Mouse (Mus musculus) cerebellum, adult 11-12 months (tissue): ENCODE measurements around the gene Gm13212.
"Not testable (repeated sequence)": the region's sequence is repeated elsewhere in the genome, so short reads cannot be mapped to it uniquely, and the experiment has no call there.

Source experiments
- DNase-seq: peaks from one replicate; pipeline ENCODE4 v3.0.0; 2022

The Gm13212 gene

DNA sequence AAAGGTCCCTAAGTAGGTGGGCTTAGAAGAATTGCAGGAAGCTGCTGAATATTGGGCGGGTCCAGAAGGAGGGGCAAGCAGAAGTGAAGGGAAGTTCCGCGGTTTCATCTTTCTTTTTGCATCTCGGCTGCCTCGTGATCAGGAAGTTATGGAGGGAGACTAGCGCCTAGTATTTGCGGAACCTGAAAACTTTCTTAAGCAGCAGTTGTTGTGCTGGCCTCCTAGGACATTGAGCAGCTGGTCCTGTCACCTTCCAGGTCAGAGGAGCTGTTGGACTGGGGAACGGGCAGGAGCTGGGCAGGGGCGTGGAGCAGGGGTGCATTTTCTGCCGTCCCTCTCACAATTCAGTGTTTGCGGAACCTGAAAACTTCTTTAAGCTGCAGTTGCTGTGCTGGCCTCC is at the start of gene Gm13212:
TSS of gene Gm13212 (plus strand) at position 89 of the 400 bp plus-strand sequence.
- not testable (repeated sequence) for DNase-seq

DNA sequence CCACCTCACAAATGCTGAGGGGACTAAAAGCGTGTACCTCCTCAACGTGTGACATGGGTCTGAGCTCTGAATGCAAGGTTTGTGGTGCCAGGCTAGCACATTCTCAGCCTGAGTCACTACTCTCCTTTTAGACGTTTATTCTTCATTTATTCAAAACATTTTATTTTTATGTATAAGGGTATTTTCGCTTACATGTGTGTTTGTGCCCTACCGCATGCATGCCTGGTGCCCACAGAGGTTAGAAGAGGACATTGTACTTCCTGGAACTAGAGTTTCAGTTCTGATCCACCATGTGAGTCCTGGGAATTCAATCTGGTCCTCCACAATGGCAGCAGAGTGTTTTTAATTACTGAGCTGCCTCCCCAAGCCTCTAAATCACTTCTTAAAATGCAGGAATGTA is 41.1 kb upstream of the Gm13212 start:
- not testable (repeated sequence) for DNase-seq

DNA sequence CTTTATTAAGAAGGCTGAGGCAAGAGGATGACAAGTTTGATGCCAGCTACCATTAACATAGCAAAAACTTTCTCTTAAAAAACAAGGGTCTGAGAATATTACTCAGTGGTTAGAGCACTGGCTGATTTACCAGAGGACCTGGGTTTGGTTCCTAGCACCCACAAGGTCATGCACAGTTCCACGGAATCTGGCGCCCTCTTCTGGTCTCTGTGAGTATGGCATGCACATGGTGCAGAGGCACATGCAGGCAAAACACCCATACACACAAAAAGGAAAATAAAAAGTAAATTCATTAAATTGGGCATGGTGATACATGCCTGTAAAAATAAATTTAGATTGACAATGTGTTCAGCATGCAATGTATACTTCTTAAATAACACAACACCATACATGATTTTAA is 39.9 kb upstream of the Gm13212 start:
- DNase-seq = not testable (repeated sequence)

DNA sequence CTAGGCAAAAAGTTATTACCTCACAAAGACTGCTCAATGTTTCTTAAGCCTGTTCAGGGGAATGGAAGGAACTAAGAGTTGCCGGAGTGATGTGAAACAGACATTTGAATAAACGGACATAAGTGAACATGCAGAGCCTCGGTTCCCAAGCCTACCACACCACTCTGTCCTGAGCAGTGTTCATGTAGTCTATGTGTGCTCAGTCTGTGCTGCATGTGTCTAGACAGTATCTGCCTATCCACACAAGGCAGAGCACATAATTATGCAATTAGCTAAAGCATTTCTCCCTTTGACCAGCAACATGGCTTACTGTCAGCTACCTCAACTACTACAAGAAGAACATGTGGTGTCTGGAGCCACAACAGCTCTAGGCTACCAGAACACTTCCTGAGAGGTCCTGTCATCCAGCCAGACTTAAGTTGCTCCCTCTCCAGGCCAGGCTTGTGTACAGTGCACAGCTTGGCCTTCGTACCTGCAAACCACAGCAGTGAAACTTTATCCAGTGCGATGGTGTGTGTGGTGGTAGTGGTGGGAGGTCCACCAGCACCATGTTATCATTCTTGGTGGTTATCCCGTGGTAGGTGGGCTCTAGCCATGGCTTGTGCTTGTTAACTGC is 39.1 kb upstream of the Gm13212 start:
- not testable (repeated sequence) for DNase-seq

DNA sequence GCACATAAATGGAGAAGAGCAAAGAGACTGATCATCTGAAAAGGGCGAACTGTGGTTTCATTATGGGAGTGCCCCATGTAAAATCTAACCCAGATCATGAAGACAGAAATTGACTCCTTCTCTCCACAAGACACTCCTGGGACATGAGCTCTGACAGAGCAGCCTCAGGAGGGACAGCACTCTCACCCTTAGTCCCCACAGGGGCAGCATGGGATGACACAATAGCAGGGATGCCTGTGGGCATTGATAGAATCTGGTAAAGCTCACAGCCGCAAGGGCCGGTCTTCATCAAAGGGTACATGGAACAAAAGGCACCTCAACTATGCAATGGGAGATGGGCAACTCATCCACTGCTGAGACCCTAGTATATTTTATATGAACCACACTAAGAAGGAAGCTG is 38.5 kb upstream of the Gm13212 start:
- not testable (repeated sequence) for DNase-seq

DNA sequence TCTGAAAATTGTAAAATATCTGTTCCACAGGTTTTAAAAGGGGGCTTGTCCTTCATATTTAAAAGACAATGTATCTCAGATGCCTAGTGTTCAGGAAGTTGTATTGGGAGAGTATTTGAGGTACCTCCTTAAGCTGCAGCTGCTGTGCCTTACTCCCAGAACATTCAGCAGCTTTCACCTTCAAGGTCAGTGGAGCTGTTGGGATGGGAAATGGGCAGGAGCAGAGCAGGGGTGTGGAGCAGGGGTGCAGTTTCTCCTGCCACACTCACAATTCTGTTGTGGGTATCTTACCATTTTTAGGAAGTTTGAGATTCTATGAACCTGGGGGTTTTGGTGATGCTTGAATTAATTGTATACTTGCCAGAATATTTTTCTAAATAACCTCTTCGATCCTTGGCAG is 28.3 kb upstream of the Gm13212 start:
- DNase-seq = no peak

DNA sequence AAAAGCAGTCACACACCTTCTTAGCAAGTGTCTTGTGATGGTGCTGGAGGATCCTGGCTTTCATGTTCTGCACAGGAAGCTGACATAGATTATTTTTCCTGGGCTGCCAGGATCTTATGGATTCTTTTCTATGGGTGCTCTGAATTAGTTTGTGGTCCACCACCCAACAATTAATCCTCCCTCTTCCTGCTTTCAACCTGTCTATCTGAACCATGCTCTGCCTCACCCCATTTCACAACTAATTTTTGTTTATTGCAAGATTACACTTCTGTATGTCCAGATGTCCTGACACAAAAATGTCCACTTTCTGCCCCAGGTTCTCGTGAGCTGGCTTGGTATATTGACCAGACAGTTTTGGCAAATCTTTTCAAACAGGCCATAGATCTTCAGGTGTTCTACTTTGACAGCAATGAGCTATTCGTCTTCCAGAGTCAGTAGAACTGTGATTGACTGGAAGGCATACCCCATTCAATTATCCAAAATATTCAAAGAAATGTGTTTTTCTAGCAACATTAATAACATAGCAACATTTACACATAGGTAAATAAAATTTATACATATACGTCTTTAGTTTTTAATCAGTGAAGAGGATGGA is 25.4 kb upstream of the Gm13212 start:
- DNase-seq = no peak

DNA sequence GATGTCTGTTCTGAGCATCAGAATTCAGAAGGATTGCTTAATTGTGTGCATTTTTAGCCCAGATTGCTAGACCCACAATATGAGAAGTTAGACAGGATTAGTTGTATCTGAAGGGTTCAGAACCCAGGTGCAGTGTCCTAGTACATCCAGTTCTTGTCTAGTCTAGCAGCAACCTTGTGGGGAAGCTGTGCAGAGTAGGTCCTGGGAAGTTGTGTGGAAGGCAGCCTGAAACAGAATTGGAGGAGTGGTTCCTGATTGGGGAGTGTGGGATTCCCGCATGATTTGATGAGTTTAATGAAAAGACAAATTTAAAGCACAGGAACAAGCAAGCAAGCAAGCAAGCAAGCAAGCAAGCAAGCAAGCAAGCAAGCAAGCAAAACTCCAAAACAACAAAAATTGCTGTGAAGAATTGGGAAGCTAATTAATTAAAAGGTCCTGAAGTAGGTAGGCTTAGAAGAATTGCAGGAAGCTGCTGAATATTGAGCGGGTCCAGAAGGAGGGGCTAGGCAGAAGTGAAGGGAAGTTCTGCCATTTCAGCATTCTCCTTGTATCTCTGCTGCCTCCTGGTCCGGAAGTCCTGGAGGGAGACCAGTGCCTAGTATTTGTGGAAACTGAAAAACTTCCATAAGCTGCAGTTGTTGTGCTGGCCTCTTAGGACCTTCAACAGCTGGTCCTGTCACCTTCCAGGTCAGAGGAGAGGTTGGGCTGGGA is 20.7 kb upstream of the Gm13212 start:
- DNase-seq = no peak

DNA sequence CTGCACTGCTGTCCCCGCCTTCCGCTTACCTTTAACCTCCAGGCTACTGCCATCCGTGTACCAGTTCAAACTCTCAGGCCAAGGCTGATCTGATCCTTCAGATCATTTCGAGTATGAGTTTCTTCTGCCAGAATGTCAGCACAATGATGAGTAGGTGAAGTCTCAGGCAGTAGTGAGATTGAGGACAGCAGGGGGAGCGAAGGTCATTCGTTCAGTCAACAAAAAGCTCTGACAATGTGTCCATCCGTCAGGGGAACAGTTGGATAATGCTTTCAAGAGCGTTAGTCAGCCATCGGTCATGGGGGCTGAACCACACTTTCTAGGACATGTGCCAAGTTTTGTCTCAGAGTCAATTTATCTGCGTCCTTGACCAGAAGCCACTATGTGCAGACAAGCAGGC is 14.5 kb upstream of the Gm13212 start:
- not testable (repeated sequence) for DNase-seq

DNA sequence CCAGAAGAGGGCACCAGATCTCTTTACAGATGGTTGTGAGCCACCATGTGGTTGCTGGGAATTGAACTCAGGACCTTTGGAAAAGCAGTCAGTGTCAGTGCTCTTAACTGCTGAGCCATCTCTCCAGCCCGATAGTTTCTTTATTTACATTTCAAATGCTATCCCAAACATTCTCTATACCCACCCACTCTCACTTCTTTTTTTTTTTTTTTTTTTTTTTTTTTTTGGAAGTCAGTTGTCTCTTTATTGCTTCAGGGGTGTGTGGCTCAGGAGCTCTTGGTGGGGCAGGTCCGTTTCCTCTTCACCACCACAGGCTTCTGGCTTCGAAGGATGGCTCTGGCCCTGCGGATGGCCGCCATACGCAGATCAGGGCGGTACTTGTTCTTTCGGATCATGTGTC is 8.3 kb upstream of the Gm13212 start:
- not testable (repeated sequence) for DNase-seq

DNA sequence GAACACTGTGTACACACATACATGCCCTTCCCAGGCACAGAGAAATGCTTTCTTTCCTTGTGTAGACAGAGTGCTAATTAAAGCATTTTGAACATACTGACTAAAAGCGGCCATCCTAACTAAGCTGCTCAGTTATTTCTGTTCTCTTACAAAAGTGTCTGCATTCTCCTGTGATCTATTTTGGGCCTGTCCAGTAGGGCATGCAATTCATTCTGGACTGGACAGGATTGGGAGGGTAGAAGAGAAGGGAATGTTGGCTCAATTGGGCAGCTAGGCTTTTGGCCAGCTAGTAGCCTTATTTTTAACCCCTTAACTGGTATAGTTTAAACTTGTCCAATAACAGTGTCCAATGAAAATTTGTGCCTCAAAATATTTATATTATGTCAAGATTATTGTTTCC is 4.6 kb upstream of the Gm13212 start:
- DNase-seq = not testable (repeated sequence)

DNA sequence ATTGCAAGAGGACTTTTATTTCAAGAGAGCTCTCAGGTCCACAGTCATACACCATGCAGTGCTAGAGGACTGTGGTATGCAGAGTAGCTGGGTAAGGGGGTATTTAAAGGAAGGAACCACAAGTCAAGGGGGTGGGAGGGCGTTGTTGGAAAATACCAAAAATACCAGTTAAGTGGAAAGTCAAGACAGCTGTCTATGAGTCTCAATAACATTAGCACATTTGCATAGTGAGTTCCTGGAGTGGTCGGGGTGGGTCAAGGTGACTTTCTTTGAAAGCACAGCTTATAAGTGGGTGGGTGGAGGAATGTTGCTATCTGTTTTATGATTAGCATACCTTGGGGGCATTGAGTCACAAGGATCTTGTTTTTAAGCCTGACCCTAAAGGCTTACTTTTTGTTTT is 1.1 kb downstream of the Gm13212 start:
- DNase-seq = not testable (repeated sequence)

DNA sequence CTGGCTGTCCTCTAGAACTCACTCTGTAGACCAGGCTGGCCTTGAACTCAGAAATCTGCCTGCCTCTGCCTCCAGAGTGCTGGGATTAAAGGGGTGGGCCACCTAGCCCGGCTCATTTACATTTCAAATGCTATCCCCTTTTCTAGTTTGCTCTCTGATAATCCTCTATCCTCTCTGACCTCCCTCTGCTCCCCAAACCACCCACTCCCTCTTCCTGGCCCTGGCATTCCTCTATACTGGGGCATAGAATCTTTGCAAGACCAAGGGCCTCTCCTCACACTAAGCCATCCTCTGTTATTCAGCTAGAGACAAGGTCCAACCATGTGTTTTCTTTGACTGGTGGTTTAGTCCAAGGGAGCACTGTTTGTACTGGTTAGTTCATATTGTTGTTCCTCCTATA is 9.2 kb downstream of the Gm13212 start:
- DNase-seq = not testable (repeated sequence)

DNA sequence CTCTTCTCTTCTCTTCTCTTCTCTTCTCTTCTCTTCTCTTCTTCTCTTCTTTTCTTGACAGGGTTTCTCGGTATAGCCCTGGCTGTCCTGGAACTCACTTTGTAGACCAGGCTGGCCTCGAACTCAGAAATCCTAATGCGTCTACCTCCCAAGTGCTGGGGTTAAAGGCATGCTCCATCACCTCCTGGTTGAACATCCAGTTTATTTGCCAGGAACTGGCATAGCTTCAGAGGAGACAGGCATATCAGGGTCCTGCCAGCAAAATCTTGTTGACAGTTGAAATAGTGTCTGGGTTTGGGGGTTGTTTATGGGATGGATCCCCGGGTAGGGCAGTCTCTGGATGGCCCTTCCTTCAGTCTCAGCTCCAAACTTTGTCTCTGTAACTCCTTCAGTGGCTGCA is 9.8 kb downstream of the Gm13212 start:
- DNase-seq = not testable (repeated sequence)

DNA sequence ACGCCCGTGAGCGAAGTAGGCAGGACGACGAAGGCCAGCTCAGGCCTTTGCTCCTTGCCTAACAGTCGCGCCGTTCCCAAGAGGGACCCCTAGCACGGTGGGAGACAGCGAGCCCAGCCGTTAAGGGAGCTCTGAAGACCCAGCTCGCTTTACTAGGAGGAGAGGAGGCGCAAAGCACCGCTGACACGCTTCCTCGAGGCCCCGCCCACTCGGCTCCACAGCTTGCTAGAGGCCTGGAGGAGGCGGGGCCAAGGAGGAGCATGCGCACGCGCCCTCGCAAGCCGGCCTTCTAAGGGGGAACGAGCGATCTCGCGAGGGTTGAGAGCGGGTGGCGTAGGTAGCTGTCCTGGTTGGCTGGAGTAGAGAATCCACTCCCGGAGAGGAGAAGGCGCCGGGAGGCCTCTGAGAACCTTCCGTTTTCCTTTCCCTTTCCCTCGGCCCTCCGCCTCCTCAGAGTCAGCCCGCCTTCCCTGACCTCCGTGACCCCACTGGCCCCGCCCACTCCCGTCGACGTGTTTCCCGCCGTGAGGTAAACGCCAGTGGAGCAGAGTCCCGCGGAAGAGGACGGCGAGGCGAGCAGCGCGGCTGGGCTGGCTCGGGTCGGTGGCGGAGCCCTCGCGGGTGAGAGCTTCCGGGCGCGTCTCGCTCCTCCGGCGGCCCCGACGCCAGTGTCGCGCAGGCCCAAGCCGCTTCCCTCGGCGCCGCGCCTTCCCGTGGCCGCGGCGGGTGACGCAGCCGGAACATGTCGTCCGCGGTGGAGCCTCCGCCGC is 55.6 kb downstream of the Gm13212 start:
- not testable (repeated sequence) for DNase-seq

DNA sequence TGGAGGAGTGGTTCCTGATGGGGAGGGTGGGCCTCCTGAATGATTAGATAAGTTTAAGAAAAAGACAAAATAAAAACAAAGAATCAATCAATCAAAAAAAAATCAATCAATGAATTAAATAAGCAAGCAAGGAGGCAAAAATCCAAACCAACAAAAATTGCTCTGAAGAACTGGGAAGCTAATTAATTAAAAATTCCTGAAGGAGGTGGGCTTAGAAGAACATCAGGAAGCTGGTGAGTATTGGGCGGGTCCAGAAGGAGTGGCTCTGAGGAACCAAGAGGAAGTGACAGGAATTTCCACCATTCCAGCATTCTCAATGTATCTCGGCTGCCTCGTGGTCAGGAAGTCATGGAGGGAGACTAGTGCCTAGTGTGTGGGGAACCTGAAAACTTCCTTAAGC is 85.4 kb downstream of the Gm13212 start, which contains the start of gene Zfp980:
TSS of gene Zfp980 (plus strand) at position 301 of the 400 bp plus-strand sequence.
- DNase-seq = not testable (repeated sequence)

DNA sequence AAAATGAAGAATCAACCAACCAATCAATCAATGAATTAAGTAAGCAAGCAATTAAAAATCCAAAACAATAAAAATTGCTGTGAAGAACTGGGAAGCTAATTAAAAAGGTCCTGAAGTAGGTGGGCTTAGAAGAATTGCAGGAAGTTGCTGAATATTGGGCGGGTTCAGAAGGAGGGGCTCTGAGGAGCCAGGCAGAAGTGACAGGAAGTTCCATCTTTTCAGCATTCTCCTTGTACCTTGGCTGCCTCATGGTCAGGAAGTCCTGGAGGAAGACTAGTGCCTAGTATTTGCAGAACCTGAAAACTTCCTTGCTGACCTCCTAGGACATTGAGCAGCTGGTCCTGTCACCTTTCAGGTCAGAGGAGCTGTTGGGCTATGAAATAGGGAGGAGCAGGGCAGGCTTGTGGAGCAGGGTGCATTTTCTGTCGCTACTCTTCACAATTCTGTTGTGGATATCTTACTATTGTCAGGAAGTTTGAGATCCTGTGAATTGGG is 89.4 kb downstream of the Gm13212 start:
- not testable (repeated sequence) for DNase-seq
